Mouse (Mus musculus) mouse trophoblast stem cell (cell line): Measurements from ENCODE around the gene Btg2.

ENCODE experiments used
- in situ Hi-C, 2 experiments: fragments of 300-500 bp; cut with MseI, MboI; formaldehyde crosslinking; loops; 2 replicates in 1 of 2; 3 replicates in 1 of 2; pipeline ENCODE4 v1.15.1; 2025

Btg2 gene

DNA sequence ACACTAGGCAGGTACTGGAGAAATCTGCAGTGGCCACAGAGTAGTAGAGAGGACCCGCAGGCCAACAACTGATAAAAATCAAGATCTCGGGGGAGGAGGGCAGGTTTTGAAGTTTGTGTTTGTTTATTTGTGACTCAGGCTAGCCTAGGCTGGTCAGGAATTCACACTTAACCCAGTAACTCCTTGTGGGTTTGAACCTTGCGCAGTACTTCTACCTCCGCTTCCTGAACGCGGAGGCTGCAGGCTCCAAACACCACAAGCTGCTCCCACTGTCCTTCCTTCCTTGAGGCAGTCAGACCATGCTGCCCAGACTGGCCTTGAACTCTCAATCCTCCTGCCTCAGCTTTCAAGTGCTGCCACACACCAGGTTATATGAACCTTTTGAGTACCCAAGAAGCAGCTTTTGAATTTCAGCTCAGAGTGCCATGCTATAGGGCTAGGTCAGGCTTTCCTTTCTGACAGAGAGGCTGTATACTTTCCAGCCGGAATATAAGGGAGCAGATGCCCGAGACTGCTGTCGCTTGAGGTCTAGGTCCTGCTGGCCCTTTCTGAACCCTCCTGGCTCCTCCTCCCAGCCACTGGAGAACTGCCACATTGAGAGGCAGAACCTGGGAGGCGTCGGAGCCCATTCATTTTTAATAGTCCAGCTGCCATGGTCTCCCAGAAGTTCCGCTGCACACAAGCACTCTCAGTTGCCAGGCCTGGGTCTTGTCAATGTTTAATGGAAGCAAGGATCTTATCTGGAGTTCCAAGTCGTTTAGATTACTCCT lies 19.2 kb upstream of the Btg2 start:
- in situ Hi-C loops: no loop called here

DNA sequence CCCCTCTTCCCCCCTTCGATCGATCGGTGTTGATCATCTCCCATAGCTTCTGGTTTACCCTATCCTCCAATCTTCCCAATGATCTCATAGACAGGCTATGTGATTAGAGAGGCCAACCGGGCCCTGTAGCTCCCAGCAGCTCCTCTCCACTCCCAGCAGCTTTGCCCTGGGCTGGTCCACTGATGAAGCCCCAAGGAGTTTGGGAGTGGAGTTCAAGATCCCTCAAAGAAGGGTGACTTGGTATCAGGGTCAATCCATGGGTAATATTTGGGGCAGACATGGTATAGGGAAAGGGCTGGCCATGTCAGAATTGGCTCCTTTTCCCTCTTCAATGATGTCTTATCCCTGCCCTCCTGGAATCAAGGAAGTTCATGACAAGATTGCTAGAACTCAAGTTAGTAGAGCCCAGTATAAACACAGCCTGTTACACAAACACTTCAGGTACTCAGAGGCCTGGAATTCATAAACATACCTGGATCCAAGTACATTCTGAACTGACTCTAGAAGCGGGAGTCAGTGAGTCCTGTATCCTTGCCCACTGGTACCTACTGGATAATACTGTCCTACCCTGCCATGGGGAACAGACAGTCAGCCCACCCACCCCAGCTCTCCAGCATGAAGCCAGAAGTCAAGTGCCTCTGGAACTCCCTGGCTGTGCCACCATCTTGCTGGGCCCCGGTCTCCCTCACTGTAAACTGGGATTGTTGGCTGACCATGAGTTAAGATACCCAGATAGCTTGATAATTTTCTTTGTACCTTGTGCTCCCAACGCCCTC lies 18.3 kb upstream of the Btg2 start:
- in situ Hi-C loops: no loop called here

- in situ Hi-C loops: no loop called here
Measured at GRCm38 (mm10) chr1:134096264-134096934, 17.5 kb upstream of the Btg2 start.

- in situ Hi-C loops: no loop called here
Measured at GRCm38 (mm10) chr1:134095721-134096120, 16.8 kb upstream of the Btg2 start.

- in situ Hi-C loops: no loop called here
Measured at GRCm38 (mm10) chr1:134095033-134095612, 16.2 kb upstream of the Btg2 start.

- in situ Hi-C loops: no loop called here
Measured at GRCm38 (mm10) chr1:134093771-134094526, 15.0 kb upstream of the Btg2 start.

DNA sequence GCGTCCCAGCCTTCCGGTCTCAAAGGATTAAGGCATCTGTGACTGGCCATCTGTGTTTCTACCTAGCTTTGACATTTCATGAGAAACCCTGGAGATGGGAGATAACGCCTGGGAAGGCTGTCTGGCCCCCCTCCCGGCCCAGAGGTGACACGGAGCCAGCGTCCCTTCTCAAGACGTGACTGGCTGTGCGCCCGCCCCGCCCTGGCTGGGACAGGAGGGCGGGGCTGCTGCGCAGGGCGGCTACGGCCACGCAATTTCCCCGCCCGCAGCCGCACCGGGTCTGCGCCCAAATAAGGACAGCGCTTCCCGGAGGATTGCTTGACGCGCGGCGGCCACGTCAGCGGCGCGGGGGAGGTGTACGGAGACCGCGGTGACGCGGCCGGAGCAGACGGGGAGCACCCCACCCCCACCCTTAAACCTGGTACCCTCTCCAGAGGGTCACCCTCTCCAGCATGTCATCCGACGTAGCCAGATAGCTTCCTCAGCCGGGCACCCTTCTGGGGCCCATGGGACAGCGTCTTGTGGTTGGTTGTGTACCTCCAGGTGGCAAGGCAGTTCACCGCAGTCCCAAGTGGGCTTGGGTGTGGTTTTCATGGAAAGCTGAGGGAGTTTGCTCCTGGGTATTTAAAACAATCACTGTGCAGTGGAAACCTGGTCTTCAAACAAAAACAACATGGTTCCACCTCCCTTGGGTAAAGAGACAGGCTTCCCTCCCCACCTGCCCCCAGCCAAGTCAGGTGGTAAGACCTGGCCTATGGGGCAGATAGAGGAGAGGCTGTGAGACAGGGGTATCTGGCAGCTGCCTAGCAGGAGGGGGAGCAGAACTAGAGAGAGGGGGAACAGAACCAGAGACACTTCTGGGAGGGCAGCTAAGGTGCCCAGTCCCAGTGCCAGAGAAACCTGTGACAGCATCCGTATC lies 14.2 kb upstream of the Btg2 start:
- in situ Hi-C loops: no loop called here

- in situ Hi-C loops: no loop called here
Measured at GRCm38 (mm10) chr1:134092368-134092767, 13.4 kb upstream of the Btg2 start.

DNA sequence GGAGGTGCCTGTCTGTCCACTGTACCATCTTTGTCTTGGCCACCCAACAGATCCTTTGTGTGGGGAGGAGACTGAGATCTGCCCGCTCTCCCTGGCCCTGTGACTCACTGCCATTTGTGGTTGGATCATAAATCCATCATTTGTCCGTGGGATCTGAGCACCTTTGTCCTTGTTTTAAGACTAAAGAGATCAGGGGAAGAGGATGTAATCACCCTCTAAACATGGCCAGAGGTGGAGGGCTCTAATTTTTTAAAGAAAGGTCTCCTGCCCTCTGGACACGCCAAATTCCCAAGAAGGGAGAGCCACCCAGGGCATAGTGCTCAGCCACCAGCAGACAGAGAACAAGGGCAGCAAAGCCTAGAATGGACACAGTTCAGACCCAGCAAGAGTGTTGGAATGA lies 12.9 kb upstream of the Btg2 start:
- in situ Hi-C loops: no loop called here

GRCm38 (mm10) chr1:134089074-134089473 lies 10.2 kb upstream of the Btg2 start:
- in situ Hi-C loops: no loop called here

- in situ Hi-C loops: no loop called here
Measured at GRCm38 (mm10) chr1:134086811-134087398, 8.0 kb upstream of the Btg2 start.

DNA sequence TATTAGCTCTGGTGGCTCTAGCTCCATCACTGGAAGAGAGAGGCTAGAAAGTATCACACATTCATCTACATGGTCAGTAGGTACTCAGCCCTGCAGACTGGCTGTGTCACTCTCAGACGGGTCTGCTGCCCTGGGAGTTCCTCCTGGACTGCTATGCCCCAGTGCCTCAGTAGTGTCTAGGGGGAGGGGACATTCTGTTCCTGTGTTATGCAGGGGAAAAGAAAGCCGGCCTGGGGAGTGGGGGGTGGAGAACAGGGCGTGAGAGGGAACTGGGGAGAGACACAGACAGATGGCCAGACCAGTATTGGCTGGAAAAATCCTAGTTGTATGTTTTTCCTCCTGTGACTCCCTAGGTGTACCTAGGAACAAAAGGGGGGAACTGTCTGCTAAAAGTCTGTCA lies 7.1 kb upstream of the Btg2 start:
- in situ Hi-C loops: no loop called here

DNA sequence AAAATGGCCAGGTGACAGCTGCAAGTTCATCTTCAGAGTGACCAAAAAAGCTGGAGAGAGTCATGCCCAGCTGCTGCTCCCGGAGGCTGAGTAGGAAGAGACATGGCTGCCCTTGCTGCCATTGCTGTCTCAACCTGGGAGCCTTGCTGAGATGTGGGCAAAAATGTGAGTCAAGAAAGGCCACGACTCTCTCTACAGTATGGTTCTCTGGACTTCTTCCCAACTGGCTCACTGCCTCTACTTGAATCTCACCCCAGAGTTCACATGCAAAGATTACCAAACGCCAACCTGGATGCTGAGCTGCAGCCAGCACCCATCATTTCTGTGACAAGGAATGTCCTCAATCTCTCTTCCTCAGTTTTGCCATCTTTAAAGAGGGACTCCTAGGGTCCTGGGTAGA lies 5.2 kb upstream of the Btg2 start:
- in situ Hi-C loops: no loop called here

- in situ Hi-C loops: no loop called here
Measured at GRCm38 (mm10) chr1:134083676-134084075, 4.8 kb upstream of the Btg2 start.

GRCm38 (mm10) chr1:134082987-134083516 lies 4.1 kb upstream of the Btg2 start:
- in situ Hi-C loops: no loop called here

- in situ Hi-C loops: no loop called here
Measured at GRCm38 (mm10) chr1:134080881-134081450, 2.0 kb upstream of the Btg2 start.

DNA sequence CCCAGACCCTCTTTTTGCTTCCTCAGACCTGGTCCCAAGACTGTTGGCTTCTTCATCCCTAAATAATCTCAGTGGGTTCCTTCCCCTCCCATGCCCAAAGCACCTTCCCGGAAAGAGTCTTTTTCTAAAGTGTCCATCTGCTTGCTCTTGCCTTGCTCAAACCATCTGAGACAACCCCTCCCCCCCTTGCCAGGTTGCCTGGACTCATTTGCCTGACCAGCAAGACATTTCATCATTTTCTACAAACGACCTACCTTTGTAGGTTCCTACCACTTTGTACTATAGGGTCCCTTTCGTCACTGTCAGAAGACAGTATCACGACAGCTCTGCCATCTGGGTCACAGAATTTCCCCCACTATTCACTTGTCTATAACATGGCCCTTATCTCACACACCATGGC lies 1.5 kb upstream of the Btg2 start:
- in situ Hi-C loops: no loop called here

DNA sequence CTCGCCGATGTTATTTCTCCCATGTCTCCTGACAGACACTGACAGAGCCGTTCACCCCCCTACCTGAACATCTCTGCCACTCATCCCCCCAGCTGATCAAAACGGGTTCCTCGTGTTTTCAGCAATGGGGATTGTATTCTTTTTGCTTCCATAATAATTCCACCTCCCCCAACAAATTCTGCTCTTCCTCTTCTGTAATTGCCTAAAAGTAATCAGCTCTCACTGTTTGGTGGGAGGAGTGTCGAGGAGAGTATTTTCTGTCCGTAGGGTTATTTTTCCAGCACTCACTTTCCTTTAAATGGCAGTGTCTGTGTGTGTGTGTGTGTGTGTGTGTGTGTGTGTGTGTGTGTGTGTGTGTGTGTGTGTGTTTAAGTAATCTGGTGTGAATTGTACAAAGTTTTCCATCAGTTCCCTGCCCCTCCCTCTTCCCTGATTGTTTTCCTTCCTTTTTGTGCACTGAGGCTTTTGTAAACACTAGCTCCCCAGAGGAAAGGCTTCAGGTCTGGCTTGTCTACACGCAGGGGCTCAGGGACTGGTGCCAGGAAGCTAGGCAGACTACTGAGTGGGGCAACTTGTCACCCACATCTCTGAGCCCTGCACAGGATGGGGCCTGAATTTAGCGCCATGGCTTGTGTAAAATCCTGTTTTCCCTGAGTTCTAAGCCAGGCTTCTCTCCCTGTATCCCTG lies 700 bp upstream of the Btg2 start:
- in situ Hi-C loops: no loop called here
